Mouse (Mus musculus) limb, embryonic 12.5 days (tissue): ENCODE measurements around the gene Elovl2. TPM values are rescaled to one million over a fixed set of nuclear protein-coding genes. Genes with fewer than 3 reads are reported as not detected.

Experiments used
- ATAC-seq: fragments of 200-750 bp; cut with Nextera tagmentation; 2 replicates; pipeline ENCODE4 v1.8.0; 2017; ENCODE audit warnings: low read depth, moderate TSS enrichment; ENCODE audit not compliant: insufficient number of reproducible peaks, insufficient read depth, low FRiP score, low TSS enrichment
- H3K27ac ChIP-seq: fragments of 300-500 bp; sonication (generic); 2 replicates; pipeline ENCODE4 v1.5.1; 2016; ENCODE audit warnings: mild to moderate bottlenecking, moderate library complexity
- H3K27me3 ChIP-seq: fragments of 300-500 bp; sonication (generic); 2 replicates; pipeline ENCODE4 v1.6.1; 2016; ENCODE audit warnings: mild to moderate bottlenecking, moderate library complexity
- H3K36me3 ChIP-seq: fragments of 300-500 bp; sonication (generic); 2 replicates; pipeline ENCODE4 v1.6.1; 2016; ENCODE audit warnings: mild to moderate bottlenecking, moderate library complexity
- H3K4me1 ChIP-seq: fragments of 300-500 bp; sonication (generic); replicated peaks from 2 replicates; pipeline ENCODE4 v1.6.1; 2016
- H3K4me2 ChIP-seq: fragments of 300-500 bp; sonication (generic); 2 replicates; pipeline ENCODE4 v1.6.1; 2016; ENCODE audit warnings: mild to moderate bottlenecking, moderate library complexity
- H3K4me3 ChIP-seq: fragments of 300-500 bp; sonication (generic); replicated peaks from 2 replicates; pipeline ENCODE4 v1.5.1; 2016; ENCODE audit warnings: mild to moderate bottlenecking
- H3K9ac ChIP-seq: fragments of 300-500 bp; sonication (generic); replicated peaks from 2 replicates; pipeline ENCODE4 v1.6.1; 2016; ENCODE audit warnings: mild to moderate bottlenecking, moderate library complexity
- H3K9me3 ChIP-seq: fragments of 300-500 bp; sonication (generic); 2 replicates; pipeline ENCODE4 v1.6.1; 2016; ENCODE audit warnings: mild to moderate bottlenecking, moderate library complexity
- WGBS: fragments of 180-500 bp; shearing (Covaris S2); methylation state at CpG from one replicate; pipeline ENCODE4 v1.1.7; 2016; 5-methylcytosine and 5-hydroxymethylcytosine counted together
- polyA plus RNA-seq: library from polyadenylated mRNA; unstranded; fragments of >200 nt; fragmentation: Nextera tagmentation; extraction: Ambion mirVana; gene quantifications from 2 replicates; pipeline ENCODE4 v1.2.1, GENCODE M21; 2016

Gene Elovl2
- polyA plus RNA-seq, 1 experiment from 2014 or later: 9.9 TPM

DNA sequence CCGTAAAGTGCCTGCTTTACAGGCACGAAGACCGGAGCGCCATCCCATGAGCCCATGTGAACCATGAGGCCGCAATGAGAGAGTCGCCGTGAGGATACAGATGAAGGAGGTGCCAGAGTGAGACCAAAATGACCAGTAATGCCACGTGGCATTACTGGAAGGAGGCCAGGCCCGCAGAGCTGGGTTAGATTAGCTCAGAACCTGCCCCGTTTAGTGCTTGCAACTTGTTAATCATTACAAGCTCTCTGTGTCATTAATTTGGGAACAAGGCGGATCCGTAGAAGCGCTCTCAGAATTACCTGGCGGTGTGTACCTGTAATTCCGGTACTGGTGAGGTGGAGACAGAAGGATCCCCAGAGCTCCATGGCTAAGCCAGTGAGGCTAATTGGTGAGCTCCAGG is 12.0 kb upstream of the Elovl2 start:
- Histone ChIP-seq H3K27me3 (no peaks in the 10 kb centered on the region), H3K4me2 (no peak overlapping the region), H3K27ac (no peak overlapping the region), H3K4me1 (no peaks in the 10 kb centered on the region), H3K4me3 (no peak overlapping the region), H3K9ac (no peak overlapping the region), H3K36me3 (no peaks in the 10 kb centered on the region), H3K9me3 (no peaks in the 10 kb centered on the region)
- 92% methylated on average over 15 of the region's 15 CpGs for WGBS
- no peak for ATAC-seq

GRCm38 (mm10) chr13:41231389-41231983 is 11.3 kb upstream of the Elovl2 start:
- no peak for ATAC-seq
- Histone ChIP-seq H3K36me3 (no peaks in the 10 kb centered on the region), H3K27me3 (no peaks in the 10 kb centered on the region), H3K4me3 (no peak overlapping the region), H3K9ac (no peak overlapping the region), H3K27ac (no peak overlapping the region), H3K4me2 (no peak overlapping the region), H3K9me3 (no peaks in the 10 kb centered on the region), H3K4me1 (no peaks in the 10 kb centered on the region)
- 87% methylated on average over 12 of the region's 12 CpGs for WGBS

GRCm38 (mm10) chr13:41230256-41230655 is 10.1 kb upstream of the Elovl2 start:
- WGBS: 84% methylated on average over 5 of the region's 5 CpGs

DNA sequence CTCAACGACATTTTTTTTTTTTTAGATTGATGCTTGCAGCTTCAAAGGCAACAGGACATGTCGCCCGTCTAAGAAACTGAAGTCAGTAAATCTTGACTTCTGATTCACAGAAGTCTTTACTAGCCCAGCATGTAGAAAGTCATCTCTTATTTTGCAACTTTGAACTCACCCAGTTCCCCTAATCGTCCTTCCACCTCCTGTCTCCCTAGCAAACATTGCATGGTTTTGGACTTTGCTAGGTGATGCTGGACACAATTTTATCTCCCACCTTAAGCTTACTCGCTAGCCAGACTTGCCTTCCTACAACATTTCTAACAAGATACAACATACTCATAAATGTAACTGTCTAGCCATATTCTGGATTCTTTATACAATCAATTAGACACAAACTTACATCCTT is 7.9 kb upstream of the Elovl2 start:
- no peak for ATAC-seq
- Histone ChIP-seq H3K9ac (no peak overlapping the region), H3K27ac (no peak overlapping the region), H3K4me3 (no peak overlapping the region), H3K9me3 (no peaks in the 10 kb centered on the region), H3K36me3 (no peaks in the 10 kb centered on the region), H3K27me3 (no peaks in the 10 kb centered on the region), H3K4me1 (no peaks in the 10 kb centered on the region), H3K4me2 (no peak overlapping the region)
- 80% methylated on average over 5 of the region's 5 CpGs for WGBS

More at GRCm38 (mm10) chr13:41230256-41230655, 10.1 kb upstream of the Elovl2 start:
- Histone ChIP-seq H3K9ac (no peak overlapping the region), H3K4me3 (no peak overlapping the region), H3K36me3 (no peaks in the 10 kb centered on the region), H3K27me3 (no peaks in the 10 kb centered on the region), H3K9me3 (no peaks in the 10 kb centered on the region), H3K27ac (no peak overlapping the region), H3K4me1 (no peaks in the 10 kb centered on the region), H3K4me2 (no peak overlapping the region)
- no peak for ATAC-seq

DNA sequence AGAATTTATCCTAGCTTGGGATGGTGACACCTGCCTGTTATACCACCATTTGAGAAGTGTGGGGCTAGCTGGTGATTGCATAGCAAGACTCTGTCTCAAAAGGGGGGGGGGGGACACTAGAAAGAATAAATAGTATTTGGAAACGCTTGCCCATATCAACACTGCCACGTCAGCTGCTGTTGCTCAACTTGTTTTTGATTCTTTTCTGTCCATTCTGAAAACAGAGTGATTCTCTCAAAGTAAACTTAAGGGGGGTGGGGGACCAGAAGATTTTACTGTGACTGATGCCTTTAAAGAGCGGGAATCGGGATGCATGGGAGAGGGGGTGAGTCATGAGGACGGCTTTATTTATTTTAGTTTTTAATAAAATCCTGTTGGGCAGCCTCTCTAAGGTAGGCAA is 6.3 kb upstream of the Elovl2 start:
- Histone ChIP-seq H3K9me3 (peaks cover 13% of the 10 kb centered on the region; the same call in 1 of the 2 replicates), H3K4me1 (no peaks in the 10 kb centered on the region), H3K4me2 (no peak overlapping the region), H3K27me3 (no peaks in the 10 kb centered on the region), H3K36me3 (no peaks in the 10 kb centered on the region), H3K4me3 (no peak overlapping the region), H3K9ac (no peak overlapping the region), H3K27ac (no peak overlapping the region)
- 84% methylated on average over 5 of the region's 5 CpGs for WGBS
- no peak for ATAC-seq

GRCm38 (mm10) chr13:41219687-41220303 is 410 bp downstream of the Elovl2 start:
- peak; percentile 71 for ATAC-seq
- peak overlapping the region; percentile 67 for H3K4me2 ChIP-seq
- H3K4me3 ChIP-seq: peak overlapping the region; percentile 69
- peak overlapping the region; percentile 63 for H3K9ac ChIP-seq
- no peaks in the 10 kb centered on the region for H3K27me3 ChIP-seq
- peak overlapping the region; percentile 56 for H3K27ac ChIP-seq
- H3K36me3 ChIP-seq: no peaks in the 10 kb centered on the region
- peaks cover 4% of the 10 kb centered on the region; the same call in 1 of the 2 replicates for H3K4me1 ChIP-seq
- H3K9me3 ChIP-seq: peaks cover 24% of the 10 kb centered on the region
- 4% methylated on average over 36 of the region's 39 CpGs for WGBS

- no peak for ATAC-seq
- 44% methylated on average over 1 of the region's 1 CpGs for WGBS
- Histone ChIP-seq H3K4me1 (peaks cover 4% of the 10 kb centered on the region; the same call in 1 of the 2 replicates), H3K9ac (no peak overlapping the region), H3K27ac (no peak overlapping the region), H3K4me3 (no peak overlapping the region), H3K27me3 (no peaks in the 10 kb centered on the region), H3K4me2 (peak overlapping the region; percentile 67), H3K9me3 (peaks cover 24% of the 10 kb centered on the region), H3K36me3 (no peaks in the 10 kb centered on the region)
Measured at GRCm38 (mm10) chr13:41219056-41219455, 1.1 kb downstream of the Elovl2 start.

DNA sequence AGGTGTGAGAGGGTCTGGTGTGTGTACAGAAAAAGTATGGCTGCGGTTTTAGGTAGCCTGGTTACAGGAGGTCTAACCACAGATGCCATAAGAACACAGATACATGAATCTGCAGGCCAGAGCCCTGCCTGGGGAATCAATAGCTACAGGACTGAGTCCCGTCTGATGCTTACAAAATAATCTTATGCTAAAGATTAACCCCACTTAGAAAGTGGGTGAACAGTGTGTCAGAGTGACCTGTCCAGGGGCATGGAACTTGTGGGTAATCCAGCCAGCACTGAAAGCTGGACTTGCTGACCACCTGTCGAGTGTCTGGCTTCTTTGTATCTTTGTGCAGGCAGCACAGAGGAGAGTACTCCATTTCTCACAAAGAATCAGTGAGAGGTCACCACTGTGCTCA is 4.0 kb downstream of the Elovl2 start:
- 88% methylated on average over 3 of the region's 3 CpGs for WGBS
- H3K4me3 ChIP-seq: no peak overlapping the region

DNA sequence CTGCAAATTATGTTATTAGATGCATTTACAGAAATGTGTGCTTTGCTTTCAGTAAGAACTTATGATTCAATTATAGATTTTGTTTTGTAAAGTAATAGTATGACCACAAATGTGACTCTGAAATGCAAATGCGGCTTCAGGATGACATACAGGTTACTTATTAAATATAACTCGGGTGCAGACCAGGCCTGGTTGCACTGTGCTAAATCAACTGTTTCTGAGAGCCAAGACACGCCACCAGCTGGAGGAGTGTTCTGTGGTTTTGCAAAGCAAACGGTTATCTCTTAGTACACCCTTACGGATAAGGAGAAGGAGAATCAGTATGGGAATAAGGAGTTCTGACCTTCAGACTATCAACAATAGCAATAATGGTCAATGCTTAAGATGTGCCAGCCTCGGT is 4.5 kb downstream of the Elovl2 start:
- Histone ChIP-seq H3K4me1 (peaks cover 4% of the 10 kb centered on the region; the same call in 1 of the 2 replicates), H3K4me3 (no peak overlapping the region), H3K9me3 (peaks cover 2% of the 10 kb centered on the region), H3K27me3 (no peaks in the 10 kb centered on the region), H3K4me2 (no peak overlapping the region), H3K36me3 (no peaks in the 10 kb centered on the region), H3K9ac (no peak overlapping the region), H3K27ac (no peak overlapping the region)
- 91% methylated on average over 6 of the region's 6 CpGs for WGBS
- ATAC-seq: no peak

More for the DNA sequence above, 4.0 kb downstream of the Elovl2 start:
- H3K4me2 ChIP-seq: no peak overlapping the region
- H3K9ac ChIP-seq: no peak overlapping the region
- H3K27ac ChIP-seq: no peak overlapping the region
- peaks cover 8% of the 10 kb centered on the region for H3K9me3 ChIP-seq
- no peak for ATAC-seq
- H3K27me3 ChIP-seq: no peaks in the 10 kb centered on the region
- H3K36me3 ChIP-seq: no peaks in the 10 kb centered on the region
- peaks cover 4% of the 10 kb centered on the region; the same call in 1 of the 2 replicates for H3K4me1 ChIP-seq

DNA sequence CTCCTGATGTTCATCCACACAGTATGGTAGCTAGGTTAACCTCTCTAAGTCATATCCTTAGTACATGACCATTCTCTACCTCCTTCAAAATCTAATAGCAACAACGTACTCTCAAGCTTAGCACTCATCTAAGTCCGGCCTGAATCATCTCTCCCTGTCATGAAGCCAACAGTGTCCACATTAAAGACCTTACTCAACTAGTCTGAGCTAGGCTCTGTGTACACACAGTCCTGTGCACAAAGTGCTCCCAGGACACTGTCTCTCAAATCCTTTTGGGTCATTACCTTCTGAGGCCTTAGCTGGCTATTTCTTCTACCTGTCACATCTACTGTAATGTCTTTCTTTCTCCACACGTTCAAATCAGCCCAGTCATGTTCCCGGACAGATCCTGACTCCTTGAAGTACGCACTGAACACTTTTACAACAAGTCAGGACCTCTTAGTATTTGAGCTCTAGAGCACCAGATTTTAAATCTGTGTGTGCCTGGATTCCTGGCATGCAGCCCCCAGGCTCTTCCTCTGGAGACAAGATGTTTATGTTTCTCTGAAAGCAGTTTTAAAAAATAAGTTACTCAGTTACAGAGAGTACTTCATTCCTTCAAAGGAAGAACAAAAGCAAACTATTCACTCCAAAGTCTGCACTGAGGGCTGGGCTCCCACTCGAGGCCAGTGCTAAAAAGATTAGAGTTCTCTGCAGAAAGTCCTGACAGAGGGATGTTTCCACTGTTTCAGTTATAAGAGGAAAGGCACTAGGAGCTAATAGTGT is 7.5 kb downstream of the Elovl2 start:
- no peak overlapping the region for H3K4me2 ChIP-seq
- H3K4me1 ChIP-seq: no peaks in the 10 kb centered on the region
- no peak overlapping the region for H3K4me3 ChIP-seq
- H3K27ac ChIP-seq: no peak overlapping the region
- no peaks in the 10 kb centered on the region for H3K36me3 ChIP-seq
- ATAC-seq: no peak
- H3K9me3 ChIP-seq: no peaks in the 10 kb centered on the region
- WGBS: 77% methylated on average over 6 of the region's 6 CpGs
- no peaks in the 10 kb centered on the region for H3K27me3 ChIP-seq
- no peak overlapping the region for H3K9ac ChIP-seq

- no peak overlapping the region for H3K27ac ChIP-seq
- H3K9ac ChIP-seq: no peak overlapping the region
- no peak overlapping the region for H3K4me3 ChIP-seq
- peaks cover 2% of the 10 kb centered on the region; the same call in 1 of the 2 replicates for H3K27me3 ChIP-seq
- 72% methylated on average over 4 of the region's 4 CpGs for WGBS
- H3K4me1 ChIP-seq: no peaks in the 10 kb centered on the region
- no peak overlapping the region for H3K4me2 ChIP-seq
- no peaks in the 10 kb centered on the region for H3K9me3 ChIP-seq
- H3K36me3 ChIP-seq: no peaks in the 10 kb centered on the region
- ATAC-seq: no peak
Measured at GRCm38 (mm10) chr13:41211276-41211675, 8.9 kb downstream of the Elovl2 start.
